Mouse (Mus musculus) heart, postnatal 36 days (tissue): ENCODE data around the gene Met. TPM values are rescaled to one million over a fixed set of nuclear protein-coding genes. Genes with fewer than 3 reads are reported as not detected.

Experiments used
- DNase-seq, 2 experiments: peaks; one replicate each; pipeline ENCODE4 v3.0.0; 2021 to 2022
- intact Hi-C: fragments of 180-260 bp; cut with DNase I; formaldehyde crosslinking; loops from one replicate; pipeline ENCODE4 v1.15.1; 2025
- total RNA-seq, 2 experiments: library from RNA; stranded (reverse); gene quantifications; 2 replicates each; pipeline ENCODE4 v1.2.3; 2021

Gene Met
- total RNA-seq, 2 experiments from 2014 or later = 1.5 to 2.7 TPM

- intact Hi-C loops = no loop called here
- no peak for DNase-seq
Observed at GRCm38 (mm10) chr6:17490786-17491185, 27.2 kb downstream of the Met start.

- intact Hi-C loops = no loop called here
Observed at GRCm38 (mm10) chr6:17491502-17491901, 27.9 kb downstream of the Met start.

GRCm38 (mm10) chr6:17492062-17492461 is 28.5 kb downstream of the Met start:
- intact Hi-C loops = no loop called here

More at GRCm38 (mm10) chr6:17491502-17491901, 27.9 kb downstream of the Met start:
- DNase-seq = no peak

GRCm38 (mm10) chr6:17495413-17495812 is 31.8 kb downstream of the Met start:
- intact Hi-C loops = no loop called here
- DNase-seq = no peak

More at GRCm38 (mm10) chr6:17492062-17492461, 28.5 kb downstream of the Met start:
- DNase-seq = no peak

GRCm38 (mm10) chr6:17497366-17497765 is 33.8 kb downstream of the Met start:
- intact Hi-C loops = no loop called here
- DNase-seq = no peak

GRCm38 (mm10) chr6:17498801-17499200 is 35.2 kb downstream of the Met start:
- intact Hi-C loops = no loop called here
- DNase-seq = no peak

GRCm38 (mm10) chr6:17501440-17501839 is 37.8 kb downstream of the Met start:
- DNase-seq = no peak
- intact Hi-C loops = no loop called here

GRCm38 (mm10) chr6:17502311-17502710 is 38.7 kb downstream of the Met start:
- DNase-seq = no peak
- intact Hi-C loops = no loop called here

- intact Hi-C loops = no loop called here
- no peak for DNase-seq
Observed at GRCm38 (mm10) chr6:17503724-17504123, 40.1 kb downstream of the Met start.

GRCm38 (mm10) chr6:17505530-17505929 is 41.9 kb downstream of the Met start:
- intact Hi-C loops = no loop called here
- no peak for DNase-seq

GRCm38 (mm10) chr6:17506831-17507230 is 43.2 kb downstream of the Met start:
- intact Hi-C loops = no loop called here
- DNase-seq = no peak

- DNase-seq = no peak
- intact Hi-C loops = no loop called here
Observed at GRCm38 (mm10) chr6:17508184-17508583, 44.6 kb downstream of the Met start.

GRCm38 (mm10) chr6:17508604-17509372 is 45.2 kb downstream of the Met start:
- intact Hi-C loops = no loop called here
- no peak for DNase-seq

- intact Hi-C loops = no loop called here
Observed at GRCm38 (mm10) chr6:17513381-17513780, 49.8 kb downstream of the Met start.

GRCm38 (mm10) chr6:17515775-17516460 is 52.3 kb downstream of the Met start:
- no peak for DNase-seq

More at GRCm38 (mm10) chr6:17513381-17513780, 49.8 kb downstream of the Met start:
- DNase-seq = no peak

GRCm38 (mm10) chr6:17521901-17522717 is 58.5 kb downstream of the Met start:
- intact Hi-C loops = no loop called here
- no peak for DNase-seq

More at GRCm38 (mm10) chr6:17515775-17516460, 52.3 kb downstream of the Met start:
- intact Hi-C loops = no loop called here

GRCm38 (mm10) chr6:17522917-17523316 is 59.3 kb downstream of the Met start:
- intact Hi-C loops = no loop called here
- no peak for DNase-seq

- intact Hi-C loops = no loop called here
- DNase-seq = no peak
Observed at GRCm38 (mm10) chr6:17529490-17530269, 66.1 kb downstream of the Met start.

- DNase-seq = no peak
Observed at GRCm38 (mm10) chr6:17541615-17542014, 78.0 kb downstream of the Met start.

GRCm38 (mm10) chr6:17542383-17542782 is 78.8 kb downstream of the Met start:
- intact Hi-C loops = no loop called here
- DNase-seq = no peak

More at GRCm38 (mm10) chr6:17541615-17542014, 78.0 kb downstream of the Met start:
- intact Hi-C loops = no loop called here
